Mouse (Mus musculus) embryo, embryonic 9.5 days (tissue): ENCODE measurements at regions not wholly inside any gene's neighbourhood (a gene's known extent, or its start where the extent isn't known, plus 50 kb on each side); places are given as distances from the start of the nearest gene placed in this dataset.
A peak's percentile ranks its signal among the peaks of the same experiment; 100 is the strongest.

Experiments
- DNase-seq: peaks from one replicate; pipeline ENCODE4 v3.0.0-alpha.2; 2017; ENCODE audit errors: extremely low spot score

DNA sequence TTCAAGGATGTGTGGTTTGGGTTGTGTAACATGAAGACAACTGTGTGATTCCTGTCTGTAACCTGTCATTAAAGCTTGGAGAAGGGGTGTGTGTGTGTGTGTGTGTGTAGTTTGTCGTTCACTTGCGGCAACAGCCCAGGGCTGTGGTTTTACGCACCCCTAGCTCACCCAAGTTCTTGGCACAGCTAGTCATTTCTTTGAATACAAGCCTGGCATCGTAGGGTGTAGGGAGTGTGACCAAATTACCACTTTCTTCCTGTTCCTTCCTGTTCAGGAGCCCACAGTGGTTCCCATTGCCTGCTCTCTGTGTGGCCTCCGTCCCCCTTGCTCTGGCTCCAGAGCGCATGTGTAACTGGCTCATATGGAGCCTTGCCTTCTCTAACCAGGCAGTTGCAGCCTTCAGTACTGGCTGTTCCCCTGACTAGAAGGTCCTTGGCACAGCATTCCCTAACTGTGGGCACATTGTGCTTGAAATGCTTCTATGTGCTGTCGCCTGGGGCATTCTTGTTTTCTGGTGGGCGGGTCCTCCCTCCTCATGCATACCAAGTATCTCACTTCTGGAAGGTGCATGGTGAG, 167.4 kb upstream of the Ubr2 start:
- DNase-seq: no peak

DNA sequence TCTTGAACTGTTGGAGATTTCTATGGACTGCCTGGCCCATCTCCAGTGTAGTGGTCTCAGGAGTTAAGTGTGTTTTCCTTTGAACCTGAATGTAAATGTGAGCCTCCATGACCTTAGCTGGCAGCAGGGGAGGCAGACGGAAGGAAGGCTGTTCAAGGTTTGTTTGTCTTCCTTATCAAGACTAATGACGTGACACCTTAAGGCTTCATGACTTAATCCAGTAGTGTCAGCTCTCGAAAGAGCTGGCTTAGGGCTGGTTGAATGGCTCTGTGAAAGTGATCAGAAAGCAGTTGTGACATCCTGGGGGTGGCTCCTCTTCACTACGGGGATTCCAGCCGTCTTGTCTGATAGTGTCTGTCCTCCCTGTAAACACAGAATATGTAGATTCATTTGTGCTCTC, 166.0 kb upstream of the Ubr2 start:
- no peak for DNase-seq

DNA sequence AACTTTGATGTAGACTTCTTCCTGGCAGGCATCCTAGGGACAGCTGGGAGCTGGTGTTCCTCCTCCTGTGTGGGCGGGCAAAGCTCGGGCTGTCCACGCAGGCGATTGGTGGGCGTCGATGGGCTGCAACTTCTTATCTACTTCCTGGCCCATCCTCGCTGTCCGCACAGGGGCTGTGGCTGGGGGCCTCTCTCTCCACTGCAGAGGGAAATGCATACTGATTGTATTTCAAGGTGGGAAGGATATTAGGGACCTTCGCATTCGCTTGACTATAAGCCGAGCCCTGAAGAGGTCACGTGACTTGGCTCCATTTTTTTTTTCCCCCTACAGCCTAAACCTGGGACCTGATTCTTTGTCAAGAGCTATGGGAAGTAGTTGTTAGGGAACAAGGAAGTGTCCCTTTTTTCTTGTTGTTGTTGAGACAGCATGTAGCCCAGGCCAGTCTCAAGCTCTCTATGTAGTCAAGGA, 164.4 kb upstream of the Ubr2 start:
- no peak for DNase-seq

- DNase-seq: no peak
Measured at GRCm38 (mm10) chr17:47171801-47172200, 161.4 kb upstream of the Ubr2 start.

DNA sequence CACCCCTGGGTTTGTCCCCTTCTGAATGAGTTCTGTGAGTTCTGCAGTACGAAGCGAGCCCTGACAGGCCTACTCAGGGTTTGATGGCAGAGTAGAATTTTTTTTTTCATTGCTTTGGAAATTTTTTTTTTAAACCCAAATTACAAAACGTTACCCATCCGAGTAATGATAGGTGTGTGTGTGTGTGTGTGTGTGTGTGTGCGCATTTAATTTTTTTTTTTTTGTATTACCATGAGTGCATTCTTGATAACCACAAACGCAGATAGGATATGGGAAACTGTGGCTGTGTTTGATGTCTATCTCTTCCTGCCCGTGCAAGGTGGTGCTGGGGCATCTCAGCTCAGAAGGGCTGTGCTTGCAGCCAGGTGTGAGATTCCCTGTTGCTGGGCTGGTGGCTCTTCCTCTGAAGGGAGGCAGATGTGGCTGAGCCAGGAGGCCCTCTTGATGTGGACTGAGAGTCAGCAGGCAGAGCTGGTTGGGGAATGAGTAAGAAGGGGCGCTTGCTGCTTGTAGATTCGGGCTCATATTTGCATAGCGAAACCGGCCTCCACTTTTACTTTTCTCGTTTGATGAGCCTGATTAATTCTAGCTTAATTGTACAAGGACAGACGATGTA, 160.7 kb upstream of the Ubr2 start:
- DNase-seq: no peak

DNA sequence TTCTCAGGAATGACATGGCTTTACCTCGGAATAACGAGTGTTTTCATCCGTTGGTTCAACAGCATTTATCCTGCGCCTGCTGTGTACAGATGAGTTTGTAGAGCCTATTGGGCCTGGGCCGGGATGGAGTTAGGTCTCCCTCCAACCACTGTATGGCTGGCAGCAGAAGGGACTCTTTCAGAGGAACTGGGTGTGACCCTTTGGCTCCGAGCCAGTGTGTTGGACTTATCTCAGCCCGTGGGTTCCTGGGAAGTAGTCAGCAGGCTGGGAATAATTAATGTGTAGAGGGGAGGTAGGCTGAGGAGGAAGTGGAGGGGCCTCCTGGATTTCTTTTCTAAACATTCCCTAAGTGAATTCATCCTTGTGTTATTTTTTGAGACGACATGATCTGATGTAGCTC, 157.7 kb upstream of the Ubr2 start:
- no peak for DNase-seq

GRCm38 (mm10) chr17:47163677-47164340, 153.5 kb upstream of the Ubr2 start:
- no peak for DNase-seq

DNA sequence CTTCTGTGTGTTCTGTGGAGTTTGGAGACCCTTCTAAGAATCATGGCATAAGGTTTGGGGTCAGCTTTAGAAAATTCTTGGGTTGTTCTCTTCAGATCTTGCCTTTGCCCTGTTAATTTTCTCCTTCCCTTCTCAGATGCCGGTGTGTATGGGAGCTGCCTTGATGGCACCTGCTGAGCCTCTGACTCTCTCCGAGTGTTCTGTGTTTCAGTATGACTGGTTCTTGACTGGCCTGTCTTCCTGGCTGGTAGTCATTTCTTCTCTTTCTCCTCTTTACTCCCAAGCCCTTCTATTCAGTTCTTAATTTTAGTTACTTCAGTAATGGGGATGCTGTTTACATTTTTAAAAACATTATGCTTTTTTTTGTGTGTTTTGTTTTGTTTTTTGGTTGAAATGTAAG, 152.1 kb upstream of the Ubr2 start:
- no peak for DNase-seq

DNA sequence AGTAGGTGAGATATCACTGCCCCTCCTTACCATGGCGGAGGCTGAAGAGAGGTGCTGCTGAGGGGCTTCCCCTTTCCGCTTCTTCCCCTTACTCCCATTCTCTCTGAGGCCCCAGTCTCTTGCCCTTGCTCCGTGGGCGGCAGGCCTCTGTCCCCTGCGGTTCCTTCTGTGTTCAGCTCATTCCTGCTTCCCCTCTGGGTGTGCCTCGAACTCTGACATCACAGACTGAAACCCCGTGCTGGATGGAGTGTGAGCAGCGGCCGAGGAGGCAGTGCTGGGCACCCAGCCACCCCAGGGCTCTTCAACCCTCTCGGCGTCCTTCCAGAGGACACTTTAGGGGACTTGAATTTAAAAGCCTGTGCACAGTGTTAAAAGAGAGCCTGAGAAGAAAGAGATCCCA, 145.9 kb upstream of the Ubr2 start:
- DNase-seq: no peak

DNA sequence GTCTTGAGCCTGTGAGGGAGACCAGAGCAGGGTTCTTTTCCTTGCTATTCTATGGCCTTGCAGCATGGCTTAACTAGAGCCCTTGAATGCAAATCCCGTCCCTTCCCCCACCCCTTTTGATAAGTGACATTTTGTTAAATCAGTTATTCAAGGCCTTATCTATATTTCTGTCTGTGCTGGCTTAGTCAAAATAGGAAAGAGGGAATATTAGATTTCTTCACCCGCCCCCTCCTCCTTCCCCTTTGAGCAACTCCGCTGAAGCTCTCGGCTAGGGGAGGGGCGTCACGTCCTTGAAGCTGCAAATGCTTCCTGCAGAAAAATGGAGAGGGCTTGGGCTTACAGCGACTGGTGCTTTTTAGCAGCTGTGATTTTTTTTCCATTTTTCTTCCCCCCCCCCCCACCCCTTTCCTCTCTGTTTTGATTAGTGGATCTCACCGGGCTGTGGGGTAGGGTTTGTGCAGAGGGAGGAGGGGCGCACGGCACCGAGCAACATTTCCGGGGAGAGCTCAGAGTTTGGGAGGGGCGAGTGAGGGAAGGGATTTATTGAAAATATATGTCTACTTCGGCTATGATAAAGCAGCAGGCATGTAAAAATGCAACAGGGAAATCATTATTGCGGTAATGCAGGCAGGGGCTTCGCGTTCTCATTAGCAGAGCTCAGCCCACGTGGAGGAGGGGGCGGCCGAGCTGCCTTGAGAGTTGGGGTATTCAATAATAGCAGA, 141.4 kb upstream of the Ubr2 start:
- no peak for DNase-seq

GRCm38 (mm10) chr17:47151193-47151556, 140.8 kb upstream of the Ubr2 start:
- DNase-seq: no peak

DNA sequence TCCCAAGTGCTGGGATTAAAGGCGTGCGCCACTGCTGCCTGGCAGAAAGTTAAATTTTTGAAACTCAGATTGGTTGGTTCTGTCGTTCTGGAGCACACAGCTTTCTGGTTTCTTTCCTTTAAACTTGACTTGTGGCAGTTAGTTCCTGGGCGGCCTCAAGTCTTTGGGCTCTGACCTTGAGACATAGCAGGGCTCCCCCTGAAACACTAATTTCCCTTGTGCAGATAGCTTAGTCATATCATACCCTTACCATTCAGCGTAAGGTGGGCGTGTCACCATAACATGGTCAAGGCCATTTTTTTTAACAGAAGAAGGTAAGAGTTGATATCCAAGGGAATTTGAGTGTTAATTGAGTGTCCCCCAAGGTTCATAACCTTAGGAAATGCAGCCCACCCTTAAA, 140.3 kb upstream of the Ubr2 start:
- no peak for DNase-seq

- DNase-seq: no peak
Measured at GRCm38 (mm10) chr17:47149662-47150061, 139.3 kb upstream of the Ubr2 start.

DNA sequence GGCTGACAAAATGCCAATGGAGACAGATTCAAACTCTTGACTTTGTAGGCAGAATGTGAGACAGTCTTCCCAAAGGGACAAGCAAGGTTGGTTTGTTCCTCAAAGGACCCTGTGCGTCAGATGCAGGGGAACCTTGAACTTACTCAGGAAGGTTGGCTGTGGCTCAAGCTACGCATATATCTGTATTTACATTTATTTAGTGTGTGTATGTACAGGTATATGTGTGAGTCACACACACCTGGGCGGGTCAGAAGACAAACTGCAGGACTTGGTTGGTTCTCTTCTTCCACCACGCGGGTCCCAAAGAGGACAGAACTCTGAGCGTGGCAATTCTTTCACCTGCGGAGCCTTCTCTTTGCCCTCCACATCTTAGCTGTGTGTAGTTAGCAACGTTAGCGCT, 138.8 kb upstream of the Ubr2 start:
- no peak for DNase-seq

DNA sequence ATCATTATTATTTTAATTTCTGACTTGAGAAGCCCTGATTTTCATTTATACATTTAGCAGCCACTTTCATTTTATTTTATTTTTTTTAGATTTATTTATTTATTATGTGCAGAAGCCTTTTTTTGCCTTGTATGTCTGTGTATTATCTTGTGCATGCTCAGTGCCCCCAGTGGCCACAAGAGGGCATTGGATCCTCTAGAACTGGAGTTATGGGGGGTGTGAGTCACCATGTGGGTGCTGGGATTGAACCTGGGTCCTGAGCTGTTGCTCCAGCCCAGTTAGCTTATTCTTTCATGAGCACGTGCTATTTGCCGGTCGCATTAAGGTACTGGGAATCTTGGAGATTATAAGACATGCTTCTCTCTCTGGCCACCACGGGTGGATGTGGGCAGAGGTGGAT, 136.3 kb upstream of the Ubr2 start:
- DNase-seq: no peak

DNA sequence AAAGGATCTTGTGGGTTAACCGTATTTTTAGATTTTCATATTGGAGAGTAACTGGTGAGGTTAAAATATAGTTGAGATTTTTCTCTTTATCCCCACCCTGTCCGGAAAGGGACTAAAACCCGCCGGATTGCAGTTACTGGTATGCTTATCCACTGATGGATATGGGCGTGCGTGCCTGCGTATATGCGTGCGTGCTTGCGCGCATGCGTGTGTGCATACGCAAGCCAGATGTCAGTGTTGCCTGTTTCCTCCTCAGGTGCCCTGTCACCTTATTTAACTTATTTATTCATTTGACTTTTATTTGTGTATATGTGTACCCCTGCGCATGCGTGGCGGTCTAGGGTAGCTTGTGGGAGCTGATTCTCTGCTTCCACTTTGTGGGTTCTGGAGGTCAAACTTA, 135.2 kb upstream of the Ubr2 start:
- no peak for DNase-seq

DNA sequence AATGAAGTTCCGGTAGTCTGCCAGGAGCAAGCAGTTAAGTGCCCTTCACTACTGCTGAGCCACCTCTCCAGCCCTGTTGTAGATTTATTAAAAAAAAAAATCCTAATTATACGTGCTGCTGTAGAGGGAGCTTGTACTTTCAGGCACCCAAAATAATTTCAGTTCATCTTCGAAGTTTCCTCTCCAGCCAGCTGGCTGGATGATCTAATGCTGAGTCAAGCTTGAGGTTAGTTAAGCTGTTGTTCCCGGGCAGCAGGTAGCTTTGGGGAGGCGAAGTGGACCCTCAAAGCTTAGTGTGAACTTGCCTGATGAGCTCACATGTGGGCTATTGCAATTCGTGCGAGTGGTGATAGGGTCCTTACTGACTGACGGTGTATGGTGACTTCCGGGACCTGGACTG, 134.6 kb upstream of the Ubr2 start:
- DNase-seq: no peak

- no peak for DNase-seq
Measured at GRCm38 (mm10) chr17:47144460-47144859, 134.1 kb upstream of the Ubr2 start.

DNA sequence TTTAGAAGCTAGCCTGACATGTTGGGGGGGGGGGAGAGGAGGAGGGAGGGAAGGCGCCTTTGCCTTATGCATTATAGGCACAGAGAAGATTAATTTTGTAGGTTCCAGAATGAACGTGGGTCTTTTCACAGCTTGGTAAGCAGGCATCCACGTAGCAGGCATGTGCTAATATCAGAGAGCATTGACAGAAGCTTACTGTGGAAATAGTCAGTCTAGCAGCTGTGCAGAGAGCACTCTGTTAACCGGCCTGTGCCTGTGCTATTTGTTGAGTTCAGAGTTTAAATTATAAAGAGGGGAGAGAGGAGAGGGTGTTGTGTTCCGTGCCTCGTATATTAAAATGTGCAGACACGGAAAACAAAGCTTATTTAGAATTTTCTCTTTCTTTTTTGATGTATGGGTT, 133.5 kb upstream of the Ubr2 start:
- DNase-seq: no peak

DNA sequence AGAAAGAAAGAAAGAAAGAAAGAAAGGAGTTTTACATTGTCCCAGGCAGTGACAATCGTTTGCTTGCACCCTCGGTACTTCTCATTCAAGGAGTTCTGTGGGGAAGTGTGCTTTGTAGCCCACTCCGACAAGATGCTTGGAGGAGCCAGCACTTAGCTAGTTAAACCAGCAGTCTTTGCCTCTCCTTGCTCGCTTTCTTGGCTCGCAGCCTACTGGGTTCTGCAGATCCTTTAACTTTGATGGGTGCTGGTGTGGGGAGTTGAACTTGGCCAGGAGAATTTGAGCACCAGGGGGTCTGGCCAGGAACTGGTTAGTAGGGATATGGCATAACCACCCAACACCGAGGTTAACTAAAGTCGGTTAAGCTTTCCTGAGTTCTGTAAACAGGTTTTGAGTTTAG, 132.5 kb upstream of the Ubr2 start:
- DNase-seq: no peak

DNA sequence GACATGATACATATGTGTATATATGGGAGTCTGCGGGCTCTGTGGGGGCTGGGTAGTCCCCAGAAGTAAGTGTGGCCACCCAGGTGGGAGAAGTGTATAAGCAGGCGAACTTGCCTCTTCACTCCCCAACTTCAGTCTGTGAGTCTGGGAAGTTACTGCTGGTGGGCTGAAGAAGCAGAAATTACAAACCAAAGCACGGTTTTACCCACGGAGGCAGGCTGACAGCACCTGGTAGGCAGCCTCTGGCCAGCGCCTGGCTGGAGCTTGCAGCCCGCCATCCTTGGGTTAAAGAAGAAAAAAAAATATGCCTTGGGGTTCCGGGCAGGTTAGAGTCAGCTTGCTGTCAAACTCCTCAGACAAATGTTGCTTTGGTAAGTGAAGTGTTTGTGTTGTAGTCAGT, 131.9 kb upstream of the Ubr2 start:
- DNase-seq: no peak

DNA sequence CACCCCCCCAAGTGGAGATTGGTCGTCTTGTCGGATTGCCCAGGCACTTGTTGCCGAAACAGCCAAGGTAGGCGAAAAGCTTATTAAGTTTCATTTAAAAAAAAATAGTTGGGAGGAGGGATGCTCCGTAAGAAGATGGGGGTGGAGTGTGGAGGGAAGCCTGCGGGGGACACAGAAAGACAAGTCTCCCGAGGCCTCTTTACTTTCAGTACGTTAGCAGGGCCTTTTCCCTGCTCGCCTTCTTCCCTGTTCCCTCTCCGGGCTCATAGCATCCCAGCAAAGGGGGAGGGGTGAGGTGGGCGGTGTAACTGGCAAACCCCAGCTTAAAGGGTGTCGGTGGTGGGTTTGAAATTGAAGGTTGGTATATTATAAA, 131.5 kb upstream of the Ubr2 start:
- DNase-seq: peak; percentile 46
